Mouse (Mus musculus) heart, adult 2 months (tissue): ENCODE measurements around the gene Tubb5.

Experiments
- CTCF ChIP-seq: fragments of 200-600 bp; IDR thresholded peaks from 2 replicates; pipeline ENCODE4 v1.8.1; 2022; ENCODE audit warnings: antibody characterized with exemption, mild to moderate bottlenecking, moderate library complexity
- POLR2A ChIP-seq: fragments of 200-500 bp; IDR thresholded peaks from 2 replicates; pipeline ENCODE4 v1.6.1; 2011; ENCODE audit warnings: mild to moderate bottlenecking, low read depth, low read length, control low read depth; ENCODE audit not compliant: insufficient read depth

- TF ChIP-seq CTCF = no peak
- TF ChIP-seq POLR2A = peak; percentile 16; the same call in 1 of the 2 replicates
These were observed 1.1 kb downstream of the Tubb5 start for GRCm38 (mm10) chr17:35836991-35837422.
